Mouse (Mus musculus) CD8-positive naive resting alpha-beta T cell, adult 57 days (primary cell): Measurements from ENCODE around the gene Emc9. TPM values are rescaled to one million over a fixed set of nuclear protein-coding genes. Genes with fewer than 3 reads are reported as not detected.

Experiments used
- total RNA-seq: library from RNA; stranded (reverse); gene quantifications from one replicate; pipeline ENCODE4 v1.2.4, GENCODE M21; 2023

Emc9 gene
- total RNA-seq, result 26.3 TPM

GRCm38 (mm10) chr14:55584702-55585565, at the start of gene Emc9:
Emc9 (minus strand) TSS chr14:55585302.

DNA sequence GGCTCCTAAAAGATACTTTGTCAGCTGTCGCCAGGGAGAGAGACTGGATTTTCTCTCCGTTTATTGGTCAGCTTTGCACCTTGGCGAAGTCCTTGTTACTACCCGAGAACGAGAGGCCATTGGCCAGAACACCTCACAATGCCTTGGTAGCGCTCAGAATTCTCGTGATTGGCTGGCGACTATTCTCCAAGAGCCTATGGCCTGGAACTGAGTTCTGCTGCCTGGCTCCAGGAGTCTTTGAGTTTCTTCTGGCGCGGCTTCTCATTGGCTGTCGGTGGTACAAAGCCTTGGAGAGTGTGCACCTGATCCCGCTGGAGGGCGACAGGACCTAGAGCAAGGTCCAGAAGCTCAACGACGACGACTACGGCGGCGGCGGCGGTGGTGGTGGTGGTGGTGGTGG, 32.7 kb upstream of the Emc9 start, which contains the start of gene Rec8:
TSS of gene Rec8 (plus strand) at position 216 of the 400 bp plus-strand sequence.

GRCm38 (mm10) chr14:55603271-55603632, 18.1 kb upstream of the Emc9 start, which contains the start of gene Irf9:
Irf9 (plus strand) TSS chr14:55603571.

GRCm38 (mm10) chr14:55591331-55591891, 6.3 kb upstream of the Emc9 start, which contains the start of gene Rnf31:
Rnf31 (plus strand) TSS chr14:55591708.

DNA sequence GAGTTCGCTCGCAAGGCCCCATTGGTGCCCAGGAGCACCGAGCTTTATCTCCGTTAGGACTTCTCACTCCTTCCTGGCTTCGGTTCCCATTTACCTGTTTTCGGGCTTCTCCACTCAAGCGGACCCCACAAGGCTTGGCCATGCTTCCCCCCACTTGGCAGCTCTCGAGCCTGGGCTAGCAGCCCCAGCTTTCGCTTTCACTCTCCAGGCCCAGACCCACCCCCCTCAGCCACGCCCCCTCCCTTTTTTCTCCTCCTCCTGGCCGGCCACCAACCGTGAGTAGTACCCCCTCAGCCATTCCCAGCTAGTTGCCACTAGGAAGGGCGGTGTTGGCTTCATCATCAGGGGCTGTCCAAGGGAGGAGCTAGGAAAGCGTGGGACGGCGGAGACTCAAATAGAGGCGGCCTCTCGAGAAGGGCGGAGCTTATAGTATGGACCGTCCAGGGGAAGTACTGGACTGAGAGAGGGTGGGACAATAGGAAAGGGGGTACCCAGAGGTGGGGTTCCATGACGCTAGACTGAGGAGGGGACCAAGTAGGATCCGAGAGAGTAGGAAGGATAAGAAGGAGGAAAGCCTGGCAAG, 5.7 kb upstream of the Emc9 start, which contains the start of gene Psme2:
TSS of gene Psme2 (minus strand) at position 366 of the 583 bp plus-strand sequence.

DNA sequence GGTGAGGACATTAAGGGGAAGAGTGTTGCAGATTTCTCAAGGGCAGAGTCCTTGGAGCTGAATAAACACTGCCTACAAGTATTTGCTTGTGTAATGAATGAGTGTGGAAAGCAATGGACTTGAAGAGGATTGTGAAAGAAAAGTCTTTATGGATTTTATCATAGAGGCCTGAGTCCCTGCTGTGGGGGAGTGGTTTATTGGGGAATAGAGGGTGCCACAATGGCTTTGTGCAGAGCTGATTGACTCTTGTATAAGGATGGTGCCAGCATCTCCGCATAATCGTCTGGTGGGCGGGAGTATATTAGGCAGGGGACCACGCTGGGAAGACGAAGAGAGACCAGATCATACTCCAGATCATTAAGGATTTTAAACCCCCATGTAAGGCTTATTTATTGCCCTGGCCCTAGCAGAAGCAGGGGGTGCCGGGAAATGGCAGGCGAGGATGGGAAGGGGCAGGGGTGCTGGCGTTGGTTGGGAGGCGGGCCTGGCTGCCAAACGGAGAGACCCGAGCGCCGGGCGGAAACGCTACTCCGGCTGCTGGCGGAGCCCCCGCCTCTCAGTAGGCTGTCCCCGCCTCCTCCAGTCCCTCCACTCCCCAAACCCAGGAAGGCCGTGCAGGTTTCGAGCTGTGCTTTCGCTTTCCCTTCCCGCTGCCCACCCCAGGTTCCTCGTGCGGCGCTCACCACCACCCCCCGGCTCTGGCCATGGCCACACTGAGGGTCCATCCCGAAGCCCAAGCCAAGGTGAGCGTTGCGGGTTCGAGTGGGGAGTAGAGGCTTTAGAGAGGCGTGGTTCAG, 7.0 kb downstream of the Emc9 start, which contains the start of gene Psme1:
TSS of gene Psme1 (plus strand) at position 253 of the 797 bp plus-strand sequence.

DNA sequence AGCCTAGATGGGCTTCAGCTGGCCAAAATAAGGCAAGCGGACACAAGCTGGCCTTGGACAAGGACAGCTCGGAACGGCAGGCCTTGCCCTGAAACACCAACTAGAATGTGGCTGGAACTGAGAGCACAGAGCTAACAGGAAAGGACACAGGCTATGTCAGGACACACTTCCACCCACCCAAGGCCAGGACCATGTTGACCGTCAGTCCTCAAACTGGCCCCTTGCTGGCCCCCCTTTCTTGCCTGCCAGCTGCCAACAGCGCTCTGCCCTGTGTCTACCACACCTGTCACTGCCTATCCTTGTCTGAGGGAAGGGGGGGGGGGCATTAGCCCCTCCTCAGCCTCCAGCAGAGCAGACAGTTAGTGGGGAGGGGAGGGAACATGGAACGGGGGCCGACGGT, 9.8 kb downstream of the Emc9 start, which contains the start of gene Fitm1:
TSS of gene Fitm1 (plus strand) at position 316 of the 400 bp plus-strand sequence.

DNA sequence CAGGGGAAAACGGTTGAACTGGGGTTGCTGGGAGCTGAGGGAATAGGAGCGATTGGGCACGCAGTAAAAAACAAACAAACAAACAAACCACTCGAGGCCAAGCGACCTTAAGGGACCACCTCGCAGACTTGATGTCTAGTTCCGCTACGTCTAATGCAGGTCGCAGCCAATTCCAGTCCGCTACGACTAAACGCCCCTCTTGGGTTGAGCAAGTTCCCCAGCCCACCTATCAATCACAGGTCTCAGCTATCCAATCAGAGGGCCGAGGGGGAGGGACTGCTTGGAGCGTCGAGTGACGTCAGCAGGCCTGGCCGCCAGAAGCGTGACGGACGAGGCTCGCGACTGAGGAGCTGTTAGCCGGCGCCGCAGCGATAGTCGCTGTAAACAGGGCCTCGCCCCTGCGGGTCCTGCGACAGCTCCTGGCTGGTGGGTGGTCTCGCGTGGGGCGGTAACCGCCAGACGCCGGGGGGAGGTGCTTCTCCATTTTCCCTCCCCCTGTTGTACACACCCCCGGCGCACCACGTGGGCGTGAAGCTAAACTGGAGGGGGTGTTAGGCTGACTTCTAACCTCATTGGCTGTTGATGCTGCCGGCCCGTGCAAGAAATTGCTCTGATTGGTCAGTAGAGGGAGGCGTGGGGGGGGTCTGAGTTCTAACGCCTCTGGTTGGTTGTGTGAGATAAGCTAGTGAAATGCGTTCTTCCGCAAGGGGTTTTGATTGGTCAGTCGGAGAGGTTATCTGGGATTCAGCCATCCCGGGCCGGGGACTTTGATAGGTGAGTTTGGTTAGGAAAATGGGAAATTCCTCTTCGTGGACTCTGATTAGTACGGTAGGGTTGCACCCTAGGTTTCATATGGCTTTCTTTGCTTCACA, 24.7 kb downstream of the Emc9 start, which contains the start of gene A730061H03Rik:
TSS of gene A730061H03Rik (minus strand) at position 205 of the 872 bp plus-strand sequence.

GRCm38 (mm10) chr14:55559799-55560201, 25.3 kb downstream of the Emc9 start, which contains the start of gene Dcaf11:
Dcaf11 (plus strand) TSS chr14:55560006.

DNA sequence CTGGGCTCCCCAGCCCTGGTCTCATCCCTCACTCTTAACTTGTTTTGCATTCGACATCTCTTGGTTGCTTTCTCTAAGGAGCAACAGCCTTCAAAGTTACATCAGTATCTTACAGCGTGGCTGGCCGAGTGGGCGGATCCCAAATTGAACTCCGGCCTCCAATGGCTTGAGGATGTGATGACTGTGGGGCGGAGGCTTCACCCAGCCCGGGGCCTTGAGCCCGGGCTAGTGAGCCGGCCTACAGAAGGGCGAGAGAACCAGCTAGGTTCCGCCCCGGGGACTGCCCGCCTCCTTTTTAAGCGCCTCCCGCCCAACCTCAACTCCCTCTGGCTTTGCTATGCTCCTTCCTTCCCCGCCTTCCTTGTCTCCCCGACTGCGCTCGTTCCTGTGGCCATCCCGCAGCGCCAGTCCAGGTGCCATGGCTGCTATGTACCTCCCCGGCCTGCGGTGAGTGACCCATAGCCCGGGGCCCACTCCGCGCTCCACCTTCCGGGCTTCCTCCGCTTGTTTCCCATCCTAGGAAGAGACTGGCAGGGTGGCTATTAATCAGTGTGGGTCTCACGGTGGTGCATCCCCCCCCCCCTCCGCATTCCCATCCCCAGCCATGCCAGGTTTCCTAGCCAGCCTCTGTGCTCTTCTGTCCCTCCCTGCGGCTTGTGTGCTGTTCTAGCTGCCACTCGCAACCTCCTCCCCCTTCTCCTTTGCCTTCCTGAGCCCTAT, 44.9 kb downstream of the Emc9 start, which contains the start of gene Pck2:
TSS of gene Pck2 (plus strand) at position 200 of the 720 bp plus-strand sequence.

Other genes starting within 250 kb of the Emc9 start
- 24.5 TPM for gene Dhrs4, start 106.5 kb downstream of the Emc9 start, total RNA-seq
- 0.52 TPM for gene Carmil3, start 94.7 kb downstream of the Emc9 start, total RNA-seq
- gene Cpne6, start 74.9 kb downstream of the Emc9 start, total RNA-seq, result not detected
- gene Nrl, start 60.3 kb downstream of the Emc9 start, total RNA-seq, result not detected
- 10.7 TPM for gene Pck2, start 45.0 kb downstream of the Emc9 start, total RNA-seq
- gene Dcaf11, start 25.3 kb downstream of the Emc9 start, total RNA-seq, result 72.0 TPM
- 2.6 TPM for gene A730061H03Rik, start 24.9 kb downstream of the Emc9 start, total RNA-seq
- not detected for gene Fitm1, start 9.7 kb downstream of the Emc9 start, total RNA-seq
- 323 TPM for gene Psme1, start 7.2 kb downstream of the Emc9 start, total RNA-seq
- gene Psme2, start 5.8 kb upstream of the Emc9 start, total RNA-seq, result 372 TPM
- gene Rnf31, start 6.4 kb upstream of the Emc9 start, total RNA-seq, result 91.9 TPM
- 90.0 TPM for gene Irf9, start 18.3 kb upstream of the Emc9 start, total RNA-seq
- not detected for gene Rec8, start 32.7 kb upstream of the Emc9 start, total RNA-seq
- gene Ipo4, start 50.7 kb upstream of the Emc9 start, total RNA-seq, result 65.4 TPM
- 4.2 TPM for gene Gm49378, start 52.6 kb upstream of the Emc9 start, total RNA-seq
- 40.1 TPM for gene Tm9sf1, start 58.5 kb upstream of the Emc9 start, total RNA-seq
- gene Tssk4, start 64.9 kb upstream of the Emc9 start, total RNA-seq, result 4.1 TPM
- 45.7 TPM for gene Mdp1, start 75.2 kb upstream of the Emc9 start, total RNA-seq
- 18.6 TPM for gene Gmpr2, start 86.6 kb upstream of the Emc9 start, total RNA-seq
- gene Nedd8, start 86.8 kb upstream of the Emc9 start, total RNA-seq, result 164 TPM
- 101 TPM for gene Tinf2, start 96.5 kb upstream of the Emc9 start, total RNA-seq
- gene Tgm1, start 128.6 kb upstream of the Emc9 start, total RNA-seq, result 0.95 TPM
- gene Rabggta, start 137.0 kb upstream of the Emc9 start, total RNA-seq, result 85.8 TPM
- 11.6 TPM for gene Dhrs1, start 160.4 kb upstream of the Emc9 start, total RNA-seq
- gene Nop9, start 160.4 kb upstream of the Emc9 start, total RNA-seq, result 30.4 TPM
- gene Cideb, start 173.2 kb upstream of the Emc9 start, total RNA-seq, result not detected
- 0.18 TPM for gene Ltb4r2, start 176.1 kb upstream of the Emc9 start, total RNA-seq
- gene Ltb4r1, start 180.7 kb upstream of the Emc9 start, total RNA-seq, result 0.37 TPM
- gene Adcy4, start 198.8 kb upstream of the Emc9 start, total RNA-seq, result 0.52 TPM
- gene Ripk3, start 203.6 kb upstream of the Emc9 start, total RNA-seq, result 40.3 TPM
- gene Nfatc4, start 237.8 kb upstream of the Emc9 start, total RNA-seq, result not detected